Mouse (Mus musculus): ENCODE data around the gene Lhx8. TPM values are rescaled to one million over a fixed set of nuclear protein-coding genes. Genes with fewer than 3 reads are reported as not detected.

Gene Lhx8
- polyA plus RNA-seq, 1 experiment from 2014 or later = not detected

- Histone ChIP-seq H3K9ac (ENCODE audit: low read length) (no peak overlapping the region), H3K4me2 (ENCODE audit: low read length) (no peak overlapping the region), H3K27ac (ENCODE audit: low read depth) (no peak overlapping the region), H3K4me3 (ENCODE audit: low read depth, low read length) (no peak overlapping the region), H3K4me1 (replicated peaks; ENCODE audit: control insufficient read depth, insufficient read depth, low read length) (no peaks in the 10 kb centered on the region), H3K36me3 (ENCODE audit: control insufficient read depth, insufficient read depth, low read length) (no peaks in the 10 kb centered on the region), H3K9me3 (ENCODE audit: control insufficient read depth, low read length) (no peaks in the 10 kb centered on the region), H3K27me3 (replicated peaks; ENCODE audit: control insufficient read depth, insufficient read depth, low read length) (no peaks in the 10 kb centered on the region)
- DNase-seq (ENCODE audit: low spot score) (no peak), ATAC-seq (replicated peaks; ENCODE audit: low FRiP score, low TSS enrichment, low read depth) (no peak)
- 91% methylated on average over 9 of the region's 9 CpGs for WGBS
Observed at GRCm38 (mm10) chr3:154300006-154300405, 30.5 kb downstream of the Lhx8 start.

- no peak for ATAC-seq (replicated peaks; ENCODE audit: low FRiP score, low TSS enrichment, low read depth)
- no peak for DNase-seq (ENCODE audit: low spot score)
- Histone ChIP-seq H3K4me2 (ENCODE audit: low read length) (no peak overlapping the region), H3K27ac (ENCODE audit: low read depth) (no peak overlapping the region), H3K9me3 (ENCODE audit: control insufficient read depth, low read length) (no peaks in the 10 kb centered on the region), H3K4me3 (ENCODE audit: low read depth, low read length) (no peak overlapping the region), H3K9ac (ENCODE audit: low read length) (no peak overlapping the region), H3K27me3 (replicated peaks; ENCODE audit: control insufficient read depth, insufficient read depth, low read length) (no peaks in the 10 kb centered on the region), H3K4me1 (replicated peaks; ENCODE audit: control insufficient read depth, insufficient read depth, low read length) (no peaks in the 10 kb centered on the region), H3K36me3 (ENCODE audit: control insufficient read depth, insufficient read depth, low read length) (no peaks in the 10 kb centered on the region)
Observed at GRCm38 (mm10) chr3:154298490-154298889, 32.0 kb downstream of the Lhx8 start.

- no peak for DNase-seq (ENCODE audit: low spot score)
- 41% methylated on average over 6 of the region's 6 CpGs for WGBS
Observed at GRCm38 (mm10) chr3:154297499-154297898, 33.0 kb downstream of the Lhx8 start.

GRCm38 (mm10) chr3:154294924-154295834 lies 35.3 kb downstream of the Lhx8 start:
- DNase-seq (ENCODE audit: low spot score) = no peak
- Histone ChIP-seq H3K9ac (ENCODE audit: low read length) (no peak overlapping the region), H3K9me3 (ENCODE audit: control insufficient read depth, low read length) (no peaks in the 10 kb centered on the region), H3K36me3 (ENCODE audit: control insufficient read depth, insufficient read depth, low read length) (no peaks in the 10 kb centered on the region), H3K27me3 (replicated peaks; ENCODE audit: control insufficient read depth, insufficient read depth, low read length) (no peaks in the 10 kb centered on the region), H3K27ac (ENCODE audit: low read depth) (no peak overlapping the region), H3K4me2 (ENCODE audit: low read length) (no peak overlapping the region), H3K4me3 (ENCODE audit: low read depth, low read length) (no peak overlapping the region), H3K4me1 (replicated peaks; ENCODE audit: control insufficient read depth, insufficient read depth, low read length) (0 out of 2 replicates have a peak, but pooled peaks cover 2% of the 10 kb centered on the region)
- ATAC-seq (replicated peaks; ENCODE audit: low FRiP score, low TSS enrichment, low read depth) = no peak
- 92% methylated on average over 17 of the region's 17 CpGs for WGBS

More at GRCm38 (mm10) chr3:154297499-154297898, 33.0 kb downstream of the Lhx8 start:
- no peak overlapping the region for H3K9ac ChIP-seq (ENCODE audit: low read length)
- H3K9me3 ChIP-seq (ENCODE audit: control insufficient read depth, low read length) = no peaks in the 10 kb centered on the region
- H3K36me3 ChIP-seq (ENCODE audit: control insufficient read depth, insufficient read depth, low read length) = no peaks in the 10 kb centered on the region
- no peaks in the 10 kb centered on the region for H3K27me3 ChIP-seq (replicated peaks; ENCODE audit: control insufficient read depth, insufficient read depth, low read length)
- ATAC-seq (replicated peaks; ENCODE audit: low FRiP score, low TSS enrichment, low read depth) = no peak
- no peak overlapping the region for H3K4me3 ChIP-seq (ENCODE audit: low read depth, low read length)
- no peak overlapping the region for H3K27ac ChIP-seq (ENCODE audit: low read depth)
- no peak overlapping the region for H3K4me2 ChIP-seq (ENCODE audit: low read length)
- no peaks in the 10 kb centered on the region for H3K4me1 ChIP-seq (replicated peaks; ENCODE audit: control insufficient read depth, insufficient read depth, low read length)

- Histone ChIP-seq H3K4me3 (ENCODE audit: low read depth, low read length) (no peak overlapping the region), H3K27ac (ENCODE audit: low read depth) (no peak overlapping the region), H3K9ac (ENCODE audit: low read length) (no peak overlapping the region), H3K4me2 (ENCODE audit: low read length) (no peak overlapping the region), H3K27me3 (replicated peaks; ENCODE audit: control insufficient read depth, insufficient read depth, low read length) (no peaks in the 10 kb centered on the region), H3K9me3 (ENCODE audit: control insufficient read depth, low read length) (no peaks in the 10 kb centered on the region), H3K4me1 (replicated peaks; ENCODE audit: control insufficient read depth, insufficient read depth, low read length) (0 out of 2 replicates have a peak, but pooled peaks cover 2% of the 10 kb centered on the region), H3K36me3 (ENCODE audit: control insufficient read depth, insufficient read depth, low read length) (no peaks in the 10 kb centered on the region)
- no peak for ATAC-seq (replicated peaks; ENCODE audit: low FRiP score, low TSS enrichment, low read depth)
- DNase-seq (ENCODE audit: low spot score) = no peak
- 64% methylated on average over 9 of the region's 9 CpGs for WGBS
Observed at GRCm38 (mm10) chr3:154293839-154294490, 36.5 kb downstream of the Lhx8 start.

- Histone ChIP-seq H3K27ac (ENCODE audit: low read depth) (no peak overlapping the region), H3K27me3 (replicated peaks; ENCODE audit: control insufficient read depth, insufficient read depth, low read length) (no peaks in the 10 kb centered on the region), H3K4me1 (replicated peaks; ENCODE audit: control insufficient read depth, insufficient read depth, low read length) (0 out of 2 replicates have a peak, but pooled peaks cover 5% of the 10 kb centered on the region), H3K36me3 (ENCODE audit: control insufficient read depth, insufficient read depth, low read length) (no peaks in the 10 kb centered on the region), H3K9ac (ENCODE audit: low read length) (no peak overlapping the region), H3K4me3 (ENCODE audit: low read depth, low read length) (no peak overlapping the region), H3K9me3 (ENCODE audit: control insufficient read depth, low read length) (no peaks in the 10 kb centered on the region), H3K4me2 (ENCODE audit: low read length) (no peak overlapping the region)
- DNase-seq (ENCODE audit: low spot score) (no peak), ATAC-seq (replicated peaks; ENCODE audit: low FRiP score, low TSS enrichment, low read depth) (no peak)
- WGBS = 73% methylated on average over 5 of the region's 5 CpGs
Observed at GRCm38 (mm10) chr3:154292126-154292525, 38.3 kb downstream of the Lhx8 start.

- ATAC-seq (replicated peaks; ENCODE audit: low FRiP score, low TSS enrichment, low read depth) = no peak
- no peaks in the 10 kb centered on the region for H3K36me3 ChIP-seq (ENCODE audit: control insufficient read depth, insufficient read depth, low read length)
- no peak overlapping the region for H3K9ac ChIP-seq (ENCODE audit: low read length)
- 0 out of 2 replicates have a peak, but pooled peaks cover 5% of the 10 kb centered on the region for H3K4me1 ChIP-seq (replicated peaks; ENCODE audit: control insufficient read depth, insufficient read depth, low read length)
- 37% methylated on average over 2 of the region's 2 CpGs for WGBS
- no peaks in the 10 kb centered on the region for H3K27me3 ChIP-seq (replicated peaks; ENCODE audit: control insufficient read depth, insufficient read depth, low read length)
- no peak overlapping the region for H3K27ac ChIP-seq (ENCODE audit: low read depth)
- no peak overlapping the region for H3K4me3 ChIP-seq (ENCODE audit: low read depth, low read length)
- H3K9me3 ChIP-seq (ENCODE audit: control insufficient read depth, low read length) = no peaks in the 10 kb centered on the region
- H3K4me2 ChIP-seq (ENCODE audit: low read length) = no peak overlapping the region
- DNase-seq (ENCODE audit: low spot score) = no peak
Observed at GRCm38 (mm10) chr3:154290351-154290750, 40.1 kb downstream of the Lhx8 start.

- Histone ChIP-seq H3K9ac (ENCODE audit: low read length) (no peak overlapping the region), H3K9me3 (ENCODE audit: control insufficient read depth, low read length) (no peaks in the 10 kb centered on the region), H3K27ac (ENCODE audit: low read depth) (no peak overlapping the region), H3K27me3 (replicated peaks; ENCODE audit: control insufficient read depth, insufficient read depth, low read length) (no peaks in the 10 kb centered on the region), H3K4me2 (ENCODE audit: low read length) (no peak overlapping the region), H3K4me3 (ENCODE audit: low read depth, low read length) (no peak overlapping the region), H3K36me3 (ENCODE audit: control insufficient read depth, insufficient read depth, low read length) (no peaks in the 10 kb centered on the region), H3K4me1 (replicated peaks; ENCODE audit: control insufficient read depth, insufficient read depth, low read length) (0 out of 2 replicates have a peak, but pooled peaks cover 5% of the 10 kb centered on the region)
- DNase-seq (ENCODE audit: low spot score) = no peak
- no peak for ATAC-seq (replicated peaks; ENCODE audit: low FRiP score, low TSS enrichment, low read depth)
- WGBS = 84% methylated on average over 4 of the region's 4 CpGs
Observed at GRCm38 (mm10) chr3:154288429-154289069, 41.9 kb downstream of the Lhx8 start.

Data from intestine, embryonic 14.5 days (tissue).